Comparison of ENCODE assay signal across 12 mouse cellular contexts in genomic region chr6:124640041-124640440, GRCm38 (mm10). TPM values are rescaled to one million over a fixed set of nuclear protein-coding genes. Genes with fewer than 3 reads are reported as not detected.
A peak's percentile ranks its signal among the peaks of the same experiment; 100 is the strongest.
DNase-seq lines count a peak whose midpoint lies in the region; ATAC-seq and TF ChIP-seq lines count a peak whose summit lies in the region.
"Had no signal": no experiment of that assay in that cellular context is flagged by ENCODE, and none has a peak within 500 bp of the region (broad histone marks: within the 10 kb centered on the region; RNA-seq: fewer than 3 reads in every experiment).

No protein-coding gene starts in this region.

- no peak overlapping the region for H3K27ac ChIP-seq in kidney, embryonic 14.5 days (ENCODE audit: low read depth, low read length)
- H3K27ac ChIP-seq in lung, embryonic 14.5 days (ENCODE audit: low read depth): no peak overlapping the region
- H3K27ac ChIP-seq in CH12.LX (ENCODE audit: insufficient read depth, low read depth): no peak overlapping the region
- H3K27ac ChIP-seq: hindbrain, embryonic 12.5 days; kidney, embryonic 15.5 days; limb, embryonic 12.5 days; macrophage had no signal

- CTCF ChIA-PET in Patski (lab: Charles Lee): interaction anchor here (0.8 to 2.3 kb wide), 3 partner anchors 60 to 168 kb away, joined by 3 to 6 read pairs (median 4); no protein-coding TSS in a partner anchor

- in situ Hi-C loops in CH12.LX (cut with MboI; ENCODE audit: low pct_ligation_motif_present, low pct_unique_long_range_greater_than_20kb, low sequenced_read_pairs): no loop called here
- in situ Hi-C loops in Patski (cut with MboI; ENCODE audit: low pct_unique_long_range_greater_than_20kb): loop anchor here (5.0 to 10.0 kb wide), 2 partner anchors 97 to 165 kb away; partner anchors contain the start of gene Ptpn6

- TF ChIP-seq CTCF in lung, embryonic 14.5 days (IDR thresholded peaks at IDR 0.05; ENCODE audit: low read depth): no peak
- TF ChIP-seq CTCF in CH12.LX (conservative IDR thresholded peaks at IDR 0.05 in 1 of 2, IDR thresholded peaks at IDR 0.05 in 1 of 2; ENCODE audit: low read depth in 2 of 2, low read length in 2 of 2): peak in 1 of 2 experiments; percentile 63; a peak in 2 of 4 replicates
- TF ChIP-seq CTCF in Patski (IDR thresholded peaks at IDR 0.05): peak; percentile 28

- POLR2A ChIA-PET in Patski (lab: Charles Lee): no interaction called here

- no peaks in the 10 kb centered on the region for H3K4me1 ChIP-seq in kidney, embryonic 14.5 days (ENCODE audit: control insufficient read depth, insufficient read depth, low read length)
- no peaks in the 10 kb centered on the region for H3K4me1 ChIP-seq in lung, embryonic 14.5 days (ENCODE audit: insufficient read depth)
- peaks cover 5 to 12% of the 10 kb centered on the region in 2 experiments; a peak in 3 of 4 replicates for H3K4me1 ChIP-seq in CH12.LX (ENCODE audit: control insufficient read depth in 1 of 2, insufficient read depth in 2 of 2)
- H3K4me1 ChIP-seq: hindbrain, embryonic 12.5 days; kidney, embryonic 15.5 days; limb, embryonic 12.5 days had no signal

- no peaks in the 10 kb centered on the region for H3K36me3 ChIP-seq in kidney, embryonic 14.5 days (ENCODE audit: control insufficient read depth, insufficient read depth, low read length)
- H3K36me3 ChIP-seq in lung, embryonic 14.5 days (ENCODE audit: insufficient read depth): no peaks in the 10 kb centered on the region
- H3K36me3 ChIP-seq in CH12.LX (replicated peaks in 1 of 2; ENCODE audit: control insufficient read depth in 1 of 2, insufficient read depth in 1 of 2, low read length in 1 of 2): no peaks in the 10 kb centered on the region
- H3K36me3 ChIP-seq: hindbrain, embryonic 12.5 days; kidney, embryonic 15.5 days; limb, embryonic 12.5 days had no signal

- TF ChIP-seq POLR2A in CH12.LX (IDR thresholded peaks at IDR 0.05; ENCODE audit: low read depth, low read length): no peak

- H3K9me3 ChIP-seq in kidney, embryonic 14.5 days (ENCODE audit: control insufficient read depth, low read length): no peaks in the 10 kb centered on the region
- no peaks in the 10 kb centered on the region for H3K9me3 ChIP-seq in lung, embryonic 14.5 days (ENCODE audit: low read depth, low read length)
- H3K9me3 ChIP-seq in CH12.LX (replicated peaks; ENCODE audit: low read length): no peaks in the 10 kb centered on the region
- H3K9me3 ChIP-seq: hindbrain, embryonic 12.5 days; kidney, embryonic 15.5 days; limb, embryonic 12.5 days had no signal

- TF ChIP-seq RAD21 in CH12.LX (IDR thresholded peaks at IDR 0.05; ENCODE audit: low read depth, low read length): peak; percentile 56

- WGBS in kidney, embryonic 14.5 days: 78% methylated on average over 3 of the region's 4 CpGs
- 71% methylated on average over 3 of the region's 4 CpGs for WGBS in lung, embryonic 14.5 days

- ATAC-seq in kidney, embryonic 14.5 days (ENCODE audit: low FRiP score, low TSS enrichment): no peak; the same call in 1 of the 2 replicates
- ATAC-seq in lung, embryonic 14.5 days (ENCODE audit: insufficient read depth): no peak; the same call in 1 of the 2 replicates
- no peak for ATAC-seq in Patski
- no peak for ATAC-seq in erythroblast, adult 5-6 weeks (replicated peaks; ENCODE audit: low FRiP score, poor library complexity, severe bottlenecking)

- no peaks in the 10 kb centered on the region for H3K27me3 ChIP-seq in kidney, embryonic 14.5 days (ENCODE audit: control insufficient read depth, insufficient read depth, low read length)
- H3K27me3 ChIP-seq in lung, embryonic 14.5 days (ENCODE audit: insufficient read depth, low read length): no peaks in the 10 kb centered on the region
- H3K27me3 ChIP-seq in CH12.LX (replicated peaks) (no peaks in the 10 kb centered on the region), Patski (peaks cover 3% of the 10 kb centered on the region)
- H3K27me3 ChIP-seq: hindbrain, embryonic 12.5 days; kidney, embryonic 15.5 days; limb, embryonic 12.5 days had no signal

- TF ChIP-seq EP300 in CH12.LX (IDR thresholded peaks at IDR 0.05; ENCODE audit: low read length): no peak

- H3K79me2 ChIP-seq in CH12.LX (replicated peaks; ENCODE audit: control insufficient read depth, extremely low read depth, insufficient read depth, poor library complexity, severe bottlenecking): no peaks in the 10 kb centered on the region

- DNase-seq in kidney, postnatal 10 days: peak; percentile 40
- peak; percentile 29 for DNase-seq in lung, embryonic 14.5 days
- DNase-seq in lung, adult 18-20 months: no peak
- DNase-seq in CH12.LX (ENCODE audit: extremely low read depth): peak; percentile 18
- no peak for DNase-seq in Patski (ENCODE audit: low read depth, low spot score)
- DNase-seq: cerebellum, adult 11-12 months had no signal

- dilution Hi-C loops in CH12.LX (cut with MboI; ENCODE audit: extremely low pct_ligation_motif_present, extremely low pct_unique_long_range_greater_than_20kb, low sequenced_read_pairs): no loop called here

- H3K9ac ChIP-seq in kidney, embryonic 14.5 days (ENCODE audit: low read depth, low read length): no peak overlapping the region
- H3K9ac ChIP-seq in lung, embryonic 14.5 days: no peak overlapping the region
- H3K9ac ChIP-seq in CH12.LX (ENCODE audit: insufficient read depth, low read depth): no peak overlapping the region
- H3K9ac ChIP-seq: hindbrain, embryonic 12.5 days; kidney, embryonic 15.5 days; limb, embryonic 12.5 days had no signal

- no peak overlapping the region for H3K4me3 ChIP-seq in kidney, embryonic 14.5 days (ENCODE audit: low read length)
- no peak overlapping the region for H3K4me3 ChIP-seq in lung, embryonic 14.5 days (ENCODE audit: low read depth, low read length)
- no peak overlapping the region for H3K4me3 ChIP-seq in CH12.LX (replicated peaks in 1 of 3; ENCODE audit: low read depth in 2 of 3, low read length in 2 of 3, poor library complexity in 1 of 3)
- H3K4me3 ChIP-seq: hindbrain, embryonic 12.5 days; kidney, embryonic 15.5 days; limb, embryonic 12.5 days had no signal

- no peak overlapping the region for H3K4me2 ChIP-seq in kidney, embryonic 14.5 days (replicated peaks; ENCODE audit: low read depth, low read length)
- H3K4me2 ChIP-seq in lung, embryonic 14.5 days: no peak overlapping the region
- H3K4me2 ChIP-seq in CH12.LX (ENCODE audit: insufficient read depth, low read depth, poor library complexity, severe bottlenecking): no peak overlapping the region
- H3K4me2 ChIP-seq: hindbrain, embryonic 12.5 days; kidney, embryonic 15.5 days; limb, embryonic 12.5 days had no signal

TF ChIP-seq in CH12.LX, 34 proteins besides CTCF, POLR2A, EP300 and RAD21:
- TF ChIP-seq BHLHE40 (IDR thresholded peaks at IDR 0.05; ENCODE audit: low read depth, low read length) (no peak), TCF12 (IDR thresholded peaks at IDR 0.05; ENCODE audit: low read depth, low read length) (no peak), GABPA (IDR thresholded peaks at IDR 0.05; ENCODE audit: insufficient replicate concordance, low read depth, low read length) (no peak), SMC3 (IDR thresholded peaks at IDR 0.05; ENCODE audit: low read depth, low read length) (peak; percentile 33; the same call in 1 of the 2 replicates), CHD2 (IDR thresholded peaks at IDR 0.05; ENCODE audit: low read length) (peak; percentile 58; the same call in 1 of the 2 replicates), NELFE (IDR thresholded peaks at IDR 0.05; ENCODE audit: low read depth, low read length) (no peak), ZNF384 (IDR thresholded peaks at IDR 0.05; ENCODE audit: low read depth, low read length) (peak; percentile 81), NRF1 (IDR thresholded peaks at IDR 0.05; ENCODE audit: low read depth, low read length) (no peak)

RNA-seq across cellular contexts. Expression of gene C1s2, which starts 4.2 kb away (rescaled TPM):
- polyA plus RNA-seq in kidney, embryonic 14.5 days (2014; fragmentation: Nextera tagmentation; extraction: Ambion mirVana): 0.08 TPM in 1 of 2 replicates, not detected in the other
- not detected in 2 replicates for polyA plus RNA-seq in lung, embryonic 14.5 days (2014; fragmentation: Nextera tagmentation; extraction: Ambion mirVana)
- total RNA-seq in CH12.LX (2012; rRNA removed): 0.08 TPM in 1 of 2 replicates, not detected in the other
- 0.08 and 0.18 TPM in 2 replicates for total RNA-seq in CH12.LX (2014; rRNA removed)
- 0.10 and 0.19 TPM in 2 replicates for polyA plus RNA-seq in CH12.LX (2012; ENCODE audit: insufficient read length, low read depth)
- polyA plus RNA-seq in Patski (2021): 6.1 TPM
- not detected in 2 replicates for total RNA-seq in erythroblast, adult 5-6 weeks (2015; ENCODE audit: low replicate concordance)
- not detected in 2 replicates for total RNA-seq in erythroblast, adult 5-6 weeks (2017; ENCODE audit: low replicate concordance)
- polyA plus RNA-seq: hindbrain, embryonic 12.5 days; limb, embryonic 12.5 days; macrophage had no signal

RNA-seq across cellular contexts. Expression of gene Lpcat3, which starts 22.8 kb away (rescaled TPM):
- polyA plus RNA-seq in kidney, embryonic 14.5 days (2014; fragmentation: Nextera tagmentation; extraction: Ambion mirVana): 51.2 and 67.3 TPM in 2 replicates
- 50.3 and 53.1 TPM in 2 replicates for polyA plus RNA-seq in lung, embryonic 14.5 days (2014; fragmentation: Nextera tagmentation; extraction: Ambion mirVana)
- total RNA-seq in CH12.LX (2012; rRNA removed) (52.9 and 53.4 TPM in 2 replicates), CH12.LX (2014; rRNA removed) (68.0 and 77.0 TPM in 2 replicates)
- polyA plus RNA-seq in CH12.LX (2012; ENCODE audit: insufficient read length, low read depth) (86.9 and 113 TPM in 2 replicates), Patski (2021) (107 TPM)
- 118 and 141 TPM in 2 replicates for total RNA-seq in erythroblast, adult 5-6 weeks (2015; ENCODE audit: low replicate concordance)
- 81.5 and 135 TPM in 2 replicates for total RNA-seq in erythroblast, adult 5-6 weeks (2017; ENCODE audit: low replicate concordance)

Comparison
In these comparisons a context has a peak if more than half of its experiments do, and no peak if none do; other contexts are left out.
1. DNase-seq: peak in kidney, postnatal 10 days (single experiment), lung, embryonic 14.5 days (single experiment) and CH12.LX (single experiment); none in lung, adult 18-20 months (0 of 2) and Patski (single experiment).